Comparison of ENCODE assay signal across 16 mouse cellular contexts in genomic region chr1:93292006-93292405, GRCm38 (mm10). TPM values are rescaled to one million over a fixed set of nuclear protein-coding genes. Genes with fewer than 3 reads are reported as not detected.
"Had no signal": no experiment of that assay in that cellular context is flagged by ENCODE, and none has a peak within 500 bp of the region (broad histone marks: within the 10 kb centered on the region; RNA-seq: fewer than 3 reads in every experiment).

No protein-coding gene starts in this region.

- H3K4me1 ChIP-seq: liver, embryonic 15.5 days; lung, embryonic 15.5 days; midbrain, embryonic 13.5 days; midbrain, embryonic 15.5 days; neural tube, embryonic 12.5 days; stomach, embryonic 15.5 days had no signal

- DNase-seq: liver, postnatal 0 days; lung, adult 2 months; lung, postnatal 14 days; lung, postnatal 36 days; right cerebral cortex, postnatal 14 days; thymus, adult 2 months; thymus, postnatal 25 days; thymus, postnatal 4 days had no signal

- H3K9me3 ChIP-seq: liver, embryonic 15.5 days; lung, embryonic 15.5 days; midbrain, embryonic 13.5 days; midbrain, embryonic 15.5 days; neural tube, embryonic 12.5 days; stomach, embryonic 15.5 days had no signal

- ATAC-seq: liver, postnatal 0 days; lung, postnatal 0 days; midbrain, embryonic 13.5 days; midbrain, embryonic 15.5 days had no signal

- H3K27me3 ChIP-seq: liver, embryonic 15.5 days; lung, embryonic 15.5 days; midbrain, embryonic 13.5 days; midbrain, embryonic 15.5 days; neural tube, embryonic 12.5 days; stomach, embryonic 15.5 days had no signal

- H3K4me3 ChIP-seq: liver, embryonic 15.5 days; lung, embryonic 15.5 days; midbrain, embryonic 13.5 days; midbrain, embryonic 15.5 days; neural tube, embryonic 12.5 days; stomach, embryonic 15.5 days had no signal

RNA-seq across cellular contexts. Expression of gene Pask, which starts 51.3 kb away (rescaled TPM):
- total RNA-seq: monocyte, adult 5-6 weeks had no signal
